Mouse (Mus musculus): ENCODE measurements around the gene Tmem237. TPM values are rescaled to one million over a fixed set of nuclear protein-coding genes. Genes with fewer than 3 reads are reported as not detected.

The Tmem237 gene
- polyA plus RNA-seq, 1 experiment from 2014 or later = 16.4 TPM

GRCm38 (mm10) chr1:59158498-59158897, 38.3 kb upstream of the Tmem237 start:
- H3K4me3 ChIP-seq (ENCODE audit: low read depth, low read length) = no peak overlapping the region
- no peaks in the 10 kb centered on the region for H3K36me3 ChIP-seq (ENCODE audit: control insufficient read depth, insufficient read depth, low read length)
- H3K4me1 ChIP-seq (replicated peaks; ENCODE audit: control insufficient read depth, insufficient read depth) = no peaks in the 10 kb centered on the region
- TF ChIP-seq CTCF (IDR thresholded peaks at IDR 0.05; ENCODE audit: low read depth) (no peak), EP300 (optimal IDR thresholded peaks at IDR 0.05) (no peak)
- ATAC-seq (ENCODE audit: low FRiP score, low TSS enrichment) (no peak), DNase-seq (ENCODE audit: low spot score) (no peak)
- 81% methylated on average over 7 of the region's 7 CpGs for WGBS
- H3K9ac ChIP-seq (ENCODE audit: low read length) = no peak overlapping the region
- H3K27ac ChIP-seq (replicated peaks) = no peak overlapping the region
- no peak overlapping the region for H3K4me2 ChIP-seq (replicated peaks; ENCODE audit: low read depth)
- no peaks in the 10 kb centered on the region for H3K9me3 ChIP-seq (ENCODE audit: control insufficient read depth, low read length)
- no peaks in the 10 kb centered on the region for H3K27me3 ChIP-seq (ENCODE audit: control insufficient read depth, insufficient read depth, low read length)

GRCm38 (mm10) chr1:59157846-59158245, 37.6 kb upstream of the Tmem237 start:
- H3K36me3 ChIP-seq (ENCODE audit: control insufficient read depth, insufficient read depth, low read length) = no peaks in the 10 kb centered on the region
- TF ChIP-seq EP300 (optimal IDR thresholded peaks at IDR 0.05) = no peak
- TF ChIP-seq CTCF (IDR thresholded peaks at IDR 0.05; ENCODE audit: low read depth) = no peak
- no peak overlapping the region for H3K4me3 ChIP-seq (ENCODE audit: low read depth, low read length)
- H3K4me2 ChIP-seq (replicated peaks; ENCODE audit: low read depth) = no peak overlapping the region
- H3K4me1 ChIP-seq (replicated peaks; ENCODE audit: control insufficient read depth, insufficient read depth) = no peaks in the 10 kb centered on the region
- H3K27ac ChIP-seq (replicated peaks) = no peak overlapping the region
- no peaks in the 10 kb centered on the region for H3K27me3 ChIP-seq (ENCODE audit: control insufficient read depth, insufficient read depth, low read length)
- no peak for ATAC-seq (ENCODE audit: low FRiP score, low TSS enrichment)
- WGBS = 81% methylated on average over 4 of the region's 4 CpGs
- H3K9ac ChIP-seq (ENCODE audit: low read length) = no peak overlapping the region
- no peaks in the 10 kb centered on the region for H3K9me3 ChIP-seq (ENCODE audit: control insufficient read depth, low read length)
- no peak for DNase-seq (ENCODE audit: low spot score)

GRCm38 (mm10) chr1:59152346-59152745, 32.1 kb upstream of the Tmem237 start:
- Histone ChIP-seq H3K27ac (replicated peaks) (no peak overlapping the region), H3K4me3 (ENCODE audit: low read depth, low read length) (no peak overlapping the region), H3K36me3 (ENCODE audit: control insufficient read depth, insufficient read depth, low read length) (no peaks in the 10 kb centered on the region), H3K27me3 (ENCODE audit: control insufficient read depth, insufficient read depth, low read length) (no peaks in the 10 kb centered on the region), H3K9me3 (ENCODE audit: control insufficient read depth, low read length) (no peaks in the 10 kb centered on the region), H3K9ac (ENCODE audit: low read length) (no peak overlapping the region), H3K4me2 (replicated peaks; ENCODE audit: low read depth) (no peak overlapping the region), H3K4me1 (replicated peaks; ENCODE audit: control insufficient read depth, insufficient read depth) (no peaks in the 10 kb centered on the region)
- no peak for ATAC-seq (ENCODE audit: low FRiP score, low TSS enrichment)
- TF ChIP-seq CTCF (IDR thresholded peaks at IDR 0.05; ENCODE audit: low read depth) = no peak
- no peak for TF ChIP-seq EP300 (optimal IDR thresholded peaks at IDR 0.05)
- DNase-seq (ENCODE audit: low spot score) = no peak
- WGBS = 77% methylated on average over 4 of the region's 4 CpGs

- TF ChIP-seq CTCF (IDR thresholded peaks at IDR 0.05; ENCODE audit: low read depth) = 0 out of 2 replicates have a peak, but pooled peaks have one; percentile 22
- TF ChIP-seq EP300 (optimal IDR thresholded peaks at IDR 0.05) = no peak
- DNase-seq (ENCODE audit: low spot score) = no peak
- H3K27ac ChIP-seq (replicated peaks) = no peak overlapping the region
Measured at GRCm38 (mm10) chr1:59150542-59150941, 30.3 kb upstream of the Tmem237 start.

GRCm38 (mm10) chr1:59144543-59144942, 24.3 kb upstream of the Tmem237 start:
- no peaks in the 10 kb centered on the region for H3K4me1 ChIP-seq (replicated peaks; ENCODE audit: control insufficient read depth, insufficient read depth)
- H3K4me2 ChIP-seq (replicated peaks; ENCODE audit: low read depth) = no peak overlapping the region
- H3K27me3 ChIP-seq (ENCODE audit: control insufficient read depth, insufficient read depth, low read length) = no peaks in the 10 kb centered on the region
- 74% methylated on average over 10 of the region's 10 CpGs for WGBS
- peak; percentile 68 for TF ChIP-seq CTCF (IDR thresholded peaks at IDR 0.05; ENCODE audit: low read depth)
- no peak for TF ChIP-seq EP300 (optimal IDR thresholded peaks at IDR 0.05)
- H3K27ac ChIP-seq (replicated peaks) = no peak overlapping the region
- H3K9me3 ChIP-seq (ENCODE audit: control insufficient read depth, low read length) = no peaks in the 10 kb centered on the region
- ATAC-seq (ENCODE audit: low FRiP score, low TSS enrichment) (no peak), DNase-seq (ENCODE audit: low spot score) (peak; percentile 33)
- no peak overlapping the region for H3K9ac ChIP-seq (ENCODE audit: low read length)
- H3K4me3 ChIP-seq (ENCODE audit: low read depth, low read length) = no peak overlapping the region
- no peaks in the 10 kb centered on the region for H3K36me3 ChIP-seq (ENCODE audit: control insufficient read depth, insufficient read depth, low read length)

More at GRCm38 (mm10) chr1:59150542-59150941, 30.3 kb upstream of the Tmem237 start:
- ATAC-seq (ENCODE audit: low FRiP score, low TSS enrichment) = no peak
- WGBS = 72% methylated on average over 5 of the region's 5 CpGs
- Histone ChIP-seq H3K4me2 (replicated peaks; ENCODE audit: low read depth) (no peak overlapping the region), H3K4me1 (replicated peaks; ENCODE audit: control insufficient read depth, insufficient read depth) (no peaks in the 10 kb centered on the region), H3K27me3 (ENCODE audit: control insufficient read depth, insufficient read depth, low read length) (no peaks in the 10 kb centered on the region), H3K36me3 (ENCODE audit: control insufficient read depth, insufficient read depth, low read length) (no peaks in the 10 kb centered on the region), H3K9ac (ENCODE audit: low read length) (no peak overlapping the region), H3K9me3 (ENCODE audit: control insufficient read depth, low read length) (no peaks in the 10 kb centered on the region), H3K4me3 (ENCODE audit: low read depth, low read length) (no peak overlapping the region)

- ATAC-seq (ENCODE audit: low FRiP score, low TSS enrichment) = no peak
- H3K36me3 ChIP-seq (ENCODE audit: control insufficient read depth, insufficient read depth, low read length) = no peaks in the 10 kb centered on the region
- no peak overlapping the region for H3K9ac ChIP-seq (ENCODE audit: low read length)
- TF ChIP-seq CTCF (IDR thresholded peaks at IDR 0.05; ENCODE audit: low read depth) (peak; percentile 83), EP300 (optimal IDR thresholded peaks at IDR 0.05) (no peak)
- no peaks in the 10 kb centered on the region for H3K4me1 ChIP-seq (replicated peaks; ENCODE audit: control insufficient read depth, insufficient read depth)
- H3K27me3 ChIP-seq (ENCODE audit: control insufficient read depth, insufficient read depth, low read length) = no peaks in the 10 kb centered on the region
- H3K9me3 ChIP-seq (ENCODE audit: control insufficient read depth, low read length) = no peaks in the 10 kb centered on the region
- H3K4me2 ChIP-seq (replicated peaks; ENCODE audit: low read depth) = no peak overlapping the region
- H3K4me3 ChIP-seq (ENCODE audit: low read depth, low read length) = no peak overlapping the region
- H3K27ac ChIP-seq (replicated peaks) = no peak overlapping the region
- DNase-seq (ENCODE audit: low spot score) = peak; percentile 69
Measured at GRCm38 (mm10) chr1:59142809-59143208, 22.6 kb upstream of the Tmem237 start.
